Mouse (Mus musculus): ENCODE results near the gene Ap1ar.
A peak's percentile ranks its signal among the peaks of the same experiment; 100 is the strongest.
"Not testable (repeated sequence)": the region's sequence is repeated elsewhere in the genome, so short reads cannot be mapped to it uniquely, and the experiment has no call there.

Ap1ar gene

DNA sequence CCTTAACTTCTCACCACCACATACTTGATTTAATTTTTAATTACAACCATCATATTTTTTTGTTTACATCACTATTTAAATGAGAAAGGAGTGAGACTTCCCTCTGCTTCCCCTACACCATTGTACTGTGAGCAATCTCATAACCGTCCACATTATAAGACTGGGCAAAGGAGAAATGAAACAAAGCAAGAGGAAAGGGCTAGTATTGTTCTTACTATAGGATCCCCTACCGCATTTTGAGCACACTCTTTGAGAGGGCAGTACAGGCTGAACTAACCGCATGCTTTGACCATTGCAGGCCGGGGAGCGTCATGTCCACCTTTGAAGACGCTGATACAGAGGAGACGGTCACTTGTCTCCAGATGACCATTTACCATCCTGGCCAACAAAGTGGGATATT lies 41.1 kb downstream of the Ap1ar start:
- ATAC-seq (ENCODE audit: low TSS enrichment): no peak

DNA sequence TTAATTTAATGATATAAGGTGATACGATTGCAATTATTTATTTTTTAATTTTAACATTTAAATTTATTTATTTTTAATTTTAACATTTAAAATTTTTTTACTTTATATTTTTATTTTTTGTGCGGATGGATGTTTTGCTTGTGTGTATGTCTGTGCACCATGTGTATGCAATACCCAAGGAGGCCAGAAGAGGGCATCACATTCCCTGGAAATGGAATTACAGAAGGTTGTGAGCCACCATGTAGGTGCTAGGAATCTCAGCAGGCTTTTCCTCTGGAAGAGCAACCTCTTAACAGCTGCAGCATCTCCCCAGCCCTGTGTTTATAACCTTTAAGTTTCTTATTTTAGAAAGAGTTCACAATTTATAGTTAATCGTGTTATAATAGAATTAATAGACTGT lies 41.6 kb downstream of the Ap1ar start:
- ATAC-seq (ENCODE audit: low TSS enrichment): no peak

DNA sequence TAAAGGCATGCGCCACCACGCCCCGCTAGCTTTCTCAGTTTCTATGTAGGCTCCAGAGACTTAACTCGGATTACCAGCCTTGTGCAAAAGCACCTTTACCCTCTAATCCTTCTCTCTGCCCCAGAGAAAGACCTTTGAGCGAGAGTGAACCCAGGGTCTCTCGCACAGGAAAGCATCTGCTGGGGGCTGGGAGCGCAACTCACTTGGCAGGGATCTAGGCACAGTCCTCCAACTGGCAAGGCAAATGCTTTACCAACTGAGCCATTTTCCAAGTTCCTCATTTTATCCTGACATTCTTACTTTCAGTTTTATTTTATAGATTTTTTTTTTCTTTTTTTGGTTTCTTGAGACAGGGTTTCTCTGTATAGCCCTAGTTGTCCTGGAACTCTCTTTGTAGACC lies 44.3 kb downstream of the Ap1ar start:
- no peak for ATAC-seq (ENCODE audit: low TSS enrichment)

DNA sequence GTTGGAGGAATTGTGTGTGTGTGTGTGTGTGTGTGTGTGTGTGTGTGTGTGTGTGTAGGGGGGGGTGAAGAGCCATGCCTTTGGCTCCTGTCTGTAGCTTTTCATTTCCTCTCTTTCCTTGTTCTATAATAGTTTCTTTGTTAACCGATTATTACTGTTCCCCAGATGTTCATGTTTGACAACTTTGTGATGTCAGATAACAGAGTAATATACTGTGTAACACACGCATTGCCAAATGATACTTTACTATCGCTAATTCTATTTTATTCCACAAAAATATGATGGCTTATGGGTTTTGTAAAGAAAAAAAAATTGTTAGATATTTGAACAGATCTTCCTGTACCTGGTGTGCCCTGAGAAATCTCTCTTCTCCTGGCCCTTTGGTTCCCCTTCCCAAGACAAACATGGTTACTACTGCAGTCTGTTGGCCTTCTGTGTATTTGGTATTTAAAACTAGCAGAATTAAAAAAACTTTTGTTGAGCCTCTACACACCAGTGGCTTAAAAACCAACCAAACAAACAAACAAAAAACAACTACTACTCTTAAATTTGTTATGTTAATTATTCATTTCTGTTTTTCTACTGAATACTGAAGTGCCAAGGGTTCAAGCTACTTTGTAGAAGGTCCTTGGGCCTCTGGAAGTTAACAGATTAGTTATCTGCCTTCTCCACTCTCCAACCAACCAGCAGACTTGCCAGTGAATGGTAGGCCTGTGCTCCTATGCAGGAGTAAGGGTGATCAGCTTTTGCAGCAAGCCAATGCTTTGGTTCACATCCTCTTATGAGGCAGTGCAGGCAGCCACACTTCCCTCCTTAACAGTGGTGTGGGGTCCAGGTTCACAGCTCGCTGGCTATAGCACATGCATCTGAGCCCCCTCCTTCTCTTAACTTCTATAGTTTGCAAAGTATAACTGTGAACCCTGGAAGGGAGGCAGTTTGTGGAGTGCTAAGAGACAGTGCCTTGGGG lies 45.4 kb downstream of the Ap1ar start:
- no peak for ATAC-seq (ENCODE audit: low TSS enrichment)

DNA sequence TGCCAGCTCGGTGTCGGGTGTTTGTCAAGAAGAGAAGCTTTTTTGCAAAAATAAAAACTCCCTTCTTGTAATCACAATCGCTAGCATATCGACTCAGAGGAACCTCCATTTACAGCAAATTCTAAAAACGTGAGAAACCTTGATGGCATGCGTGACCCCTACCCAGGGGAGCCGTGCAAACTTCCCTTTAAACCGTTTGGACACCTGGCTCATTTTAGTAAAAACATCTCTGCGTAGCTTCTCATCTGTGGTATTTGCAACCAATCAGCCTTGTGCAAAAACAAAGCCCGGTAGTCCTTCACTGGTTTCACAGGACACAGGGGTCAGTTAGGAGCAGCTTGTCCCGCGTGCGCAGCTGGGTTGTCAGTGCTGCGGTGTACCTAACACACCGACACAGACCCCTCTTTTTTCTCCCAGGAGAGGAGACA lies 46.3 kb downstream of the Ap1ar start:
- ATAC-seq (ENCODE audit: low TSS enrichment): no peak

DNA sequence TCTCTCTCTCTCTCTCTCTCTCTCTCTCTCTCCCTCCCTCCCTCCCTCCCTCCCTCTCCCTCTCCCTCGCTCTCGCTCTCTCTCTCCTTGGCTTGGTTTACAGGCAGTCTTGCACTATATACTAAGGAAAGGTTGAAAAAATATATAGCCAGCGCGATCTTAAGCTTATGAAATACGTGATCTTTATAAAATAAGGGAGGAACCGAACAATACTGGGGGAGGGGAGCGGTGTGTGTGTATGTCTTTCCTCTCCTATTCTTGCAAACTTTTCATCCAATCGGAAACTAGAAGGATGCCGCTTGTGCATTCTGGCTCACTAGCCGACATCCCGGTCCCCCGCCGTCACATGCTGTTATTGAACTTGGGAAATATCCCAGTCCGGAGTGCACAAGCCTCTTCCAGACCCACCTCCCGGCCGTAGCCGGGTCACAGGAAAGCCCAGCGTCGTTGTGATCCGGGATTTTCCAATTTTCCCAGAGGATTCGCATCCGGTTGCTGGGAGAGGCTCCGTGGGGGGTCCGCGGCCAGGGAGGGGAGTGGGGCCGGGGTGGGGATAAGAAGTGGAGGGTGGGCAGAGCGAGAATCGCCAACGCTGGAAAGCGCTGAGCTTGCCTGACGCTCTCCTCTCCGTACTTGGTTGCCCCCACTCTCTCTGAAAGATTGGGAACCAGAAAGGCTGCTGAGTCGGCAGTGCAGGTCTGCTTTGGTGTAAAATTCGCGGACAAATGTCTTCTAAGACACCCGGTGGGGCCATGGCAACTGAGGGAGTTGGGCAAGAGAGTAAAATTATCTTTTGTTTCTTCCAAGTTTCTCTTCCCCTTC lies 46.9 kb downstream of the Ap1ar start:
- peak; percentile 58 for ATAC-seq (ENCODE audit: low TSS enrichment)

DNA sequence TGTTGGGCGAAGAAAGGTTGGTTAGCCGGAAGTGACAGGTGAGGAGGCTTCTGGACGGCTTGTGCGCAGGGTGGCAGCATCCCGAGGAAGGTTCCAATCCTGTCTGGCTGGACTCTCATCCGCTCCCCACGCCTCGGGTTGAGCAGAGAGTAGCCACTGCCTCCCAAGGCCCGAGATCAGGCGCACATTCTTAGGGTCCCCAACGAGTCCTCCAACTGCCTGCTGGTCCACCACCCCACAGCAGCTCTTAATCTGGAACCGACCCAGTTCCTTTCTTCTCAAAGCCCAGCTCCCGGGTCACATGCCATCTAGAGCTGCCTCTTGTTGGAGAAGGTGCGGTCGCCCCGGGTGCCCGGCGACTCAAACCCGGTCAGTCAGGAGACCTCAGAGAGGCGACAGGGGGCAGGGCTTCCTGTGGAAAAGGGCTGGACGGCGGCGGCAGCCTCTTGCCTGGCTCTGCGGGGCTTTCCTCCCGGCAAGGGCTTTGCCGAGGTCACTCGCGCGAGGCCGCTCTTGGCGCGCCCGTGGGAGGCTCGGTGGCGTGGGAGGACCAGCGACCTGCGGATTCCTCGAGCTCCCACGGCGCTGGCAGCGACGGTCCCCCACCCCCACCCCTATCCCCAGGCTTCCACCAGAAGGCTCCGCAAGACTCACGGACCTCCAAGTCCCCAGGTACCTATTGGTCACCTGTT lies 47.7 kb downstream of the Ap1ar start, which contains the start of gene Tifa:
Gene Tifa (plus strand): TSS at position 306 of the 692 bp plus-strand sequence.
- peak; percentile 53 for ATAC-seq (ENCODE audit: low TSS enrichment)

DNA sequence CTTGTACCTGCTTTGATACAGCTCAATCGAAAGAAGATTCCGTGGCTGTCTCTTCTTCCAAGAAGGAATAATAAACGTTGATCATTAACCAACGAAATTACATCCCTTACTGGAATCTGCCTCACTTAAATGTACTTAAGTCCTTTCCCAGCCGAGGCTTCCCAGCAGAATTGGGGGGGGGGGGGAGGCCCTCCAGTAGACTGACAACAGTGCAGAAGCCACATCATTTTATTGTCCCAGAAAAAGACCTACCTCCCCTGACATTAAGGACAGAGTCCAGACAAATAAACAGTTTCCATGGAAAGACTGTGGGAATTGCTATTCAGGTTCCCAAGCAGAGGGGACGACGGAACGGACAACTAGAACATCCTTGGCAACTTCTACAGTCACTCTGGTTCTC lies 48.4 kb downstream of the Ap1ar start:
- no peak for ATAC-seq (ENCODE audit: low TSS enrichment)

DNA sequence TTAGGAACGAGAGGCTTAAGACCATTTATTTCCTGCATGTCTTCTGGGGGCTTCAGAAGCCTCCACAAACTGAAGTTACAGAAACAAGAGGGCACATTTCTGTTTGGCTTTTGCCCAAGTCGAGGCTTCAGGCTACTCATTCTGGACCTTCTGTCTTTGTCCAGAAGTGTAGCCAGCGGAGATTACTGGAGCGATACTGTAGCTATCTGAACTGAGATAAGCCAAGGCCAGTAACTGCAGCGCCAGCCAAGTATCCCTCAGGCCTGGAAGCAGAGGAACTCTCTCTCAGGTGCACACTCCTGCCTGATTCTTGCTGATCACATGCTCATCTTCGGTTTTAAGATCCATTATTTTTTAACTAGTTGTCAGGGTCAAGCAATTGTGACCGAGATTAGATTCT lies 49.3 kb downstream of the Ap1ar start:
- no peak for ATAC-seq (ENCODE audit: low TSS enrichment)

DNA sequence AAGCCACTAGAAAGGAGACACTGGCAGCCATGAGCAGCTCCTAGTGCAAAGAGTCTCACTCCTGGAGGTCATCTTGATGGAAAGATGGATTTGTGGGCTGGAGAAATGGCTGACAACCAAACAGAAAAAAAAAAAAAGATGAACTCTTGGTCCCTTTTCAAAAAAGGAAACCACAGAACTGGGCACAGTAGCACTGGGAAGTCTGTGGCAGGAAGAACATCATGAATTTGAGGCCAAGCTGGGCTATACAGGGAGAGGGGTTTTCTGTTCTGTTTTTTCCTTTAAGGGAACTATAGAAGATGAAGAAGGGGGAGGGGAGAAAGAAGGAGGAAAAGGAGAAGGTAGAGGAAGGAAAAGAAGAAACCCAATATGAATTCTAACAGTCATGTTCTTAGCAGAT lies 50.3 kb downstream of the Ap1ar start:
- ATAC-seq (ENCODE audit: low TSS enrichment): no peak

DNA sequence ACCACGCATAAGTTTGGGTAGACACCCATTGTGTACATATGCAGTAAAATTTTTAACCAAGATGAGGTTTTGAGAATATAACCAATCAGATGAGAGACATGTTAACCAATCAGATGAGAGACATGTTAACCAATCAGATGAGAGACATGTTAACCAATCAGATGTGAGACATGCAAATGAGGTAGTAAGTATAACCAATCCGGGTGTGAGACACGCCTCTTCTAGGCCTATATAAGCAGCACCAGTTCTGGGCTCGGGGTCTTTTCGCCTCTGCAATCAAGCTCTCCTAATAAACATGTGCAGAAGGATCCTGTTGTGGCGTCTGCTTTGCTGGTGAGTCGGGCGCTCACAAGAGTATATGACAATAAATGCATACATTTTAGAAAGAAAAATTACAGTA lies 53.6 kb downstream of the Ap1ar start:
- not testable (repeated sequence) for ATAC-seq (ENCODE audit: low TSS enrichment)

DNA sequence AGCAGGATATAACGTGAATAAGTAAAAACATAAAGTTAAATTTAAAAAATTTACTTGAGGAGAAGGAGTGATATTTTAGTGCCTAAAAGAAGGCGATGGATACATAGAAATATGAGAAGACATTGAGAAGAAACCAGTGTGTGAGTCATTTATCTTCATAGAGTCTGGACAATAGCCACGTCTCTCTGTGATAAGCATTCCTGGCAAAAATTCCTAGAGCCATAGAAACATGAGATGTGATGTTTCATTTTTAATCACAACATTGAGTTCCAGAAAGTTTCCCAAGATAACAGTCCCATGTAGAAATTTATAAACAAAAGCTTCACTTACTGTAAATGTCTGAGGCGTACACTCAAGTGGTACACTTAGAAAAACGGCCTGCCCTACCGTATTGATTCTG lies 54.4 kb downstream of the Ap1ar start:
- ATAC-seq (ENCODE audit: low TSS enrichment): no peak

DNA sequence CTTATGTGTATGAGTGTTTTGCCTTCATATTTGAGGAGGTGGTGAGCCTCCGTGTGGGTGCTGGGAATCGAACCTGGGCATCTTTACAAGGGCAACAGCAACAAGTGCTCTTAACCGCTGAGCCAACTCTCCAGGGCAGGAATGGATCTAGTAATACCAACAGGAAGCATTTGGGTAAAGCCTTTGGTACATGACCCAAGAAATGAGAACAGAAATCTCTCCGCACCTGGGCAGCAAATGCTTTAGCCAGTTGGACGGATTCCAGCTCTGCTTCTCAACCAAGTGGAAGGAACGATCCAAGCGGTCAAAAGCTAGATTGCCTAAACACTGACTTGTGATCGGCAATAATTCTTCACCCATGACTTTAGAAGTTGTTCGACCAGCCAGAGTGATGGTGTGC lies 56.4 kb downstream of the Ap1ar start:
- no peak for ATAC-seq (ENCODE audit: low TSS enrichment)

DNA sequence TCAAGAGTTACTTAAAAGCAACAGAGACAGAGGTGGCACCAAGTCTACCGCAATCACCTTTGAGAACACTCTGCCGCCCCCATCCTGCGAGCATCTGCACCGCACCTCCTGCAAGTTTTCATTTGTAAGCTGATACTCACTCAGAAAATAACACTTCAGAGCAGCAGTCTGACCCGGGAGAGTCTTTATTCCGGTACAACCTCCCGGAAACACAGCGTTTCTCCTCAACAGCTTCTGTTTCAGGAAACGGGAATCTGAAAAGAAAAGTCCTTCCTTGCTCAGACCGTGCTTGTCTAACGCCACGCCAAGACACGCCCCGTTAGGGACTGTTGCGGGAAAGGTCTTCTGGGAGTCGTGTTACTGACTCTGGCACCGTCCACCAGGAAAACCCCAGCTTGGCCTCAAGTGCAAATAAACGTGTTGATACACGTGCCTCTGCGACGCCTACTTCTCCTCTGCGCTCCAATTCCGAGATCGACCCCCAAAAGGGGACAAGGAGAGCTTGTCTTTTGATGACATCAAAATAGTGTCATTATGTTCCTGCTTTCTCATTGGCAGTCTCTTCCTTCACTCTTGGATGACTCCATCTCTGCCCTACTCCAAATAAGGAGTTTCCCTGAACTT lies 57.2 kb downstream of the Ap1ar start, which contains the start of gene Alpk1:
Gene Alpk1 (minus strand): TSS at position 507 of the 624 bp plus-strand sequence.
- ATAC-seq (ENCODE audit: low TSS enrichment): peak; percentile 97

DNA sequence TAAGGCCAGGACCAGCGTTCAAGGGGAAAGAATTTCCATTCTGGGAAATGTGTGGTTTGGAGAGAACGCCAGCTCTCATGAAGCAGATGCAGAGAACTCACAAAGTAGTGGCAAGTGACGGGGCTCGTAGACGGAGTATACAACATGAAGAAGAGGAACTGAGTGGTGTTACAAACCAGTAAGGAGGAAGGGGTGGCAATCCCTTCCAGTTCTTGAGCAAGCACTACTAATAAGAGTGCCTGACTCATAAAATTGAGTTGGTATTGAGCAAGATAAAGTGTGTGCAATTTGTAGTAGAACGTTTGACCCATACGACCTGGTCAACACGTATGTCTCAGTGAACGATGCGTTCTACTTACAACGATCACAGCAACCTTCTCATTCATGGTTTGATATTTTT lies 68.2 kb downstream of the Ap1ar start:
- ATAC-seq (ENCODE audit: low TSS enrichment): no peak

DNA sequence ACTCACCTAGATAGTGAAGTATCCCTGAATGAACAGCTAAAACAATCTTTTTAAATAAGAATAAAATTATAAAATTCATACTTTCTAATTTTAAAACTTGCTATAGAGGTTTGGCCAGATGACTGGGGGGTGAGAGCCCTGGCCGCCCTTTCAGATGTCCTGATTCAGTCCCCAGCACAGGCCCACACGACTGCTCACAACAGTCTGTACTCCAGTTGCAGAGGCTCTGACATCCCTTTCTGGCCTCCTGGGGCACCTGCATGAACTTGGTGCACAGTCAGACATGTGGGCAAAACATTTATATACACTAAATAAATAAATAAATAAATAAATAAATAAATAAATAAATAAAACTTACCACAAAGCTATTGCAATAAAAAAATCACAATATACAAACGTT lies 71.4 kb downstream of the Ap1ar start:
- no peak for ATAC-seq (ENCODE audit: low TSS enrichment)

DNA sequence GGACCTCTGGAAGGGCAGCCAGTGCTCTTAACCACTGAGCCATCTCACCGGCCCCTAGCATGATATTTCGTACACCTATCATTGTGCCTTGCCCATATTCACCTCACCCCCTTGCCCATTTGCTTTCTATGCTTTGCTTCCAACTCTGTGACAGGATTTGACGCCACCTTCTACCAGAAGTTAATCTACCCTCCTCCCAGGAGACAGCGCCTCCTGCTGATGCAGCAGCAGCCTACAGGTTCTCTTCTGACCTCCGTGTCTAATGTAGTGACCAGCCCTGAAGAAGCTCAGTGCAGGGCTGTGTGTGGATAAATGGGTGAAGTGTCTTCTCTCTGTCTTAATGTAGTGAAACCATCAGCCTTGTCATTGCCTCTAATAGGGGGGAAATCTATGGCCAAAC lies 72.8 kb downstream of the Ap1ar start:
- no peak for ATAC-seq (ENCODE audit: low TSS enrichment)

DNA sequence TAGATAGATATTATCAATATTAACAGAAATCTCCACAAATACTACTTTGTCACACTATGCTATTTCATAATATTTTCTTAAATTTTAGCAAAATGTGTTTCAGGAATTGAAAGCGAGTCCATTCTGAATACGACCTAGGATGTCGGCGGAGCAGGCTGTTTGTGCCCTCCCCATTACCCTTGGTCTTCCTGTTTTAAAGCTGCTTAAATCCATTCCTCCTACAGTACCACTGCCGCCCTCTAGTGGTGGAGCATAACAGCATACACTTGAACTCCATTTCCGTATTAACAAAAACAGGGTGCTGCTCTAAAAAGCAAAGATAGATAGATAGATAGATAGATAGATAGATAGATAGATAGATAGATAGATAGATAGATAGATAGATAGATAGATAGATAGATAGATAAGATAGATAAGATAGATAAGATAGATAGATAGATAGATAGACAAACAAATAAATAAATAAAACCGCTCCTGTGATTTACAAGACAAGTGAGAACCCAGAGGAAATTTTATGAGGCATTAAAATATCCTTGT lies 74.2 kb downstream of the Ap1ar start:
- ATAC-seq (ENCODE audit: low TSS enrichment): peak; percentile 85; the same call in 1 of the 2 replicates

DNA sequence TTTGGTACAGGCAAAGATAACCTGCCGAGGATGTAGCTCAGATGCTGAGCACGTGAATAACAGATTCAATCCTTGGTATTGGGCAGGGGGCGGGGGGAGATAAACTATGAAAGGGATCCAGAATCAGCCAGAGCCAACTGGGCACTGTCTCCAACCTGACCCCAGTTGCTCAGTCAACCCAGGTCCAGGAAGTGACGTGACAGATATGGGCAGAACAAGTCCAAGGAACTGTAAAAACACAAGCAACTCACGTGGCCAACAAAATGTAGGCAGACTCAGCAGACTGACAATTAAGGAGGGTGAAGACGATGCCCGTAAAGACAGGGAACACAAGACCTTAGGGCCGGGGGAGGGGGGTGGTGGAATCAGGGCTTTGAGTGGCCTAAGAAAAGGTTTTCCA lies 74.9 kb downstream of the Ap1ar start:
- no peak for ATAC-seq (ENCODE audit: low TSS enrichment)

DNA sequence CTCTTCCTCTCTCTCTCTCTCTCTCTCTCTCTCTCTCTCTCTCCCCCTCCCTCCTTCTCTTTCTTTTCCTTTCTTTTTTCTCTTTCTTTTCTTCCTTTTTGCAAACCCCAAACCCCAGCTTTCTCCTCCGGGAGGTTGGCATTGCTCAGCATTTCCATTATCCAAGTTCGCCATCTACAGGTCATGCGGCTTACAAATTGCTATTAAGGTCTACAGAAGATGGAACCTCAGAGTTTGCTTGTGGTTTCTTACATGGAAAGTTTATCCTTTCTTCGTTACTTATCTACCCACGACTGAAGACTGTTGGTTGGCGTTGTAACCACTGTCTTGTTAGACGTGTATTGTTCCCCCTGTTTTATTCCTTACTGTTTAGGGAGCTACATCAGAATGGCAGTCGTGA lies 78.1 kb downstream of the Ap1ar start:
- peak; percentile 88 for ATAC-seq (ENCODE audit: low TSS enrichment)

DNA sequence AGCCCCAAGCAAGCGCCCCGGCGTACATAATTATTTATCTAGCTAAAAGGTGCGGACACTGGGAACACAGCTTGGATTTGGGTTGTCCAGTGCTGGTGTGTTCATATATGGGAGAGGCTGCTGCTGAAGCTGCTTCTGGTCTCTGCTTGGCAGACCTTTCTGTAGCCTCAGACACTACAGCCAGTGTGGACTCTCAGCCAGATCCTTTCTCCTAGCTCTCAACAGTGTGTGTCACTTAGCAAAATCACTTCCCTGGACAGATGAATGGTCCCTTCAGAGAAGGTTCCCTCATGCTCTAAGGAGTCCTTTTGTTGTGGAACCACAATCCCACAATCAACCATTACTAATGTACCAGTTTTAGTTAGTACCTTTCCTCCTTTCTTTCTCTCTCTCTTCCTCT lies 78.5 kb downstream of the Ap1ar start:
- ATAC-seq (ENCODE audit: low TSS enrichment): no peak
